Mouse (Mus musculus): ENCODE data around the gene A730071L15Rik.

DNA sequence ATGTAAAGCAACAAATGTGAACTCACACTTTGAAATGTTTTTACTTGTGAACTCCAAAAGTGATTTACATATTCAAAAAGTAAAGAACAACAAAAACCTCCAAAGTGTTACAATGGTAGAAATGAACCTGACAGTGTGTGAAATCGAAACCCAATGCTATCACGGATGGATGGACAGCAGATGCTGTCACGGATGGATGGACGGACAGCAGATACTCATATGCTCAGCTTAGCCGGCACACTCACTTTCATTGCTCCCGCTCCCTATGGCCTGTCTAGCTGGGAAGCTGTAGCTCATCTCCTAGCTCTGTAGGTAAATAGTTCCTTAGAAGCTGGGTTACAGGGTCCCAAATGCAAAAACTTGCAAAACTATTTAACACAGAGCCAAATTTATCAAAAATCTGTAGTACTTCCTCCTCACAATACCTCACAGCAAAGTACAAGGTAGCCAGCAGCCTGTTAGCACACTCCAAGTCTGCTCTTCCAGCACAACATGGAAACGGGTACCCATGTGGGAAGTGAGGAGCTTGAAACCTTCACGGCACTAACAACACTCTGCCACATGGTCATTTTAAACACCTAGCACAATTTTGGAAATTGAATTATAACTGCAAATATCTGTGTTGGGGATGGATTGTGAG lies 21.9 kb upstream of the A730071L15Rik start:
- TF ChIP-seq POLR2A (IDR thresholded peaks at IDR 0.05; ENCODE audit: insufficient read depth, low read depth, low read length): no peak
- TF ChIP-seq CTCF (IDR thresholded peaks at IDR 0.05; ENCODE audit: insufficient read depth, low read depth, low read length): no peak
